Mouse (Mus musculus): ENCODE measurements around the gene Ano4. TPM values are rescaled to one million over a fixed set of nuclear protein-coding genes. Genes with fewer than 3 reads are reported as not detected.
A peak's percentile ranks its signal among the peaks of the same experiment; 100 is the strongest.

The Ano4 gene
- polyA plus RNA-seq (2016; fragmentation: Nextera tagmentation; extraction: Ambion mirVana), result 3.0 and 5.1 TPM in 2 replicates

GRCm38 (mm10) chr10:89344491-89345195, at the start of gene Ano4:
Ano4 (minus strand) TSS chr10:89344762.
- H3K4me1 ChIP-seq, result peaks cover 25% of the 10 kb centered on the region
- H3K27ac ChIP-seq, result peak within 1 kb of the TSS; percentile 94
- no peaks in the 10 kb centered on the region for H3K36me3 ChIP-seq
- H3K27me3 ChIP-seq (ENCODE audit: insufficient read depth, poor library complexity, severe bottlenecking), result peaks cover 20% of the 10 kb centered on the region
- WGBS, result under 1% methylated on average over 70 of the region's 70 CpGs
- peak within 1 kb of the TSS; percentile 78 for H3K4me3 ChIP-seq
- DNase-seq (ENCODE audit: low spot score), result no peak
- H3K9me3 ChIP-seq, result no peaks in the 10 kb centered on the region

GRCm38 (mm10) chr10:89392687-89393086, 48.1 kb upstream of the Ano4 start:
- 57% methylated on average over 4 of the region's 4 CpGs for WGBS
- DNase-seq (ENCODE audit: low spot score), result no peak
- no peaks in the 10 kb centered on the region for H3K9me3 ChIP-seq
- H3K4me1 ChIP-seq, result peaks cover 12% of the 10 kb centered on the region; the same call in 1 of the 2 replicates
- H3K36me3 ChIP-seq, result no peaks in the 10 kb centered on the region
- no peak overlapping the region for H3K4me3 ChIP-seq
- H3K27ac ChIP-seq, result no peak overlapping the region
- H3K27me3 ChIP-seq (ENCODE audit: insufficient read depth, poor library complexity, severe bottlenecking), result no peaks in the 10 kb centered on the region

GRCm38 (mm10) chr10:89391571-89392163, 47.1 kb upstream of the Ano4 start:
- Histone ChIP-seq H3K4me3 (no peak overlapping the region), H3K27ac (no peak overlapping the region), H3K9me3 (no peaks in the 10 kb centered on the region), H3K27me3 (ENCODE audit: insufficient read depth, poor library complexity, severe bottlenecking) (no peaks in the 10 kb centered on the region), H3K36me3 (no peaks in the 10 kb centered on the region), H3K4me1 (peaks cover 12% of the 10 kb centered on the region; the same call in 1 of the 2 replicates)
- 84% methylated on average over 4 of the region's 4 CpGs for WGBS
- DNase-seq (ENCODE audit: low spot score), result no peak

GRCm38 (mm10) chr10:89386461-89386860, 41.9 kb upstream of the Ano4 start:
- Histone ChIP-seq H3K36me3 (no peaks in the 10 kb centered on the region), H3K27me3 (ENCODE audit: insufficient read depth, poor library complexity, severe bottlenecking) (no peaks in the 10 kb centered on the region), H3K9me3 (no peaks in the 10 kb centered on the region), H3K4me1 (no peaks in the 10 kb centered on the region), H3K4me3 (no peak overlapping the region), H3K27ac (no peak overlapping the region)
- no peak for DNase-seq (ENCODE audit: low spot score)
- WGBS, result 78% methylated on average over 3 of the region's 3 CpGs

GRCm38 (mm10) chr10:89383462-89383861, 38.9 kb upstream of the Ano4 start:
- no peak overlapping the region for H3K4me3 ChIP-seq
- H3K9me3 ChIP-seq, result no peaks in the 10 kb centered on the region
- H3K36me3 ChIP-seq, result no peaks in the 10 kb centered on the region
- no peak overlapping the region for H3K27ac ChIP-seq
- H3K27me3 ChIP-seq (ENCODE audit: insufficient read depth, poor library complexity, severe bottlenecking), result no peaks in the 10 kb centered on the region
- 4% methylated on average over 5 of the region's 5 CpGs for WGBS
- peak; percentile 90 for DNase-seq (ENCODE audit: low spot score)
- no peaks in the 10 kb centered on the region for H3K4me1 ChIP-seq

- no peaks in the 10 kb centered on the region for H3K4me1 ChIP-seq
- no peaks in the 10 kb centered on the region for H3K27me3 ChIP-seq (ENCODE audit: insufficient read depth, poor library complexity, severe bottlenecking)
- H3K9me3 ChIP-seq, result no peaks in the 10 kb centered on the region
- no peak overlapping the region for H3K27ac ChIP-seq
- 63% methylated on average over 4 of the region's 4 CpGs for WGBS
- no peak overlapping the region for H3K4me3 ChIP-seq
- DNase-seq (ENCODE audit: low spot score), result no peak
- no peaks in the 10 kb centered on the region for H3K36me3 ChIP-seq
Observed at GRCm38 (mm10) chr10:89377750-89378149, 33.2 kb upstream of the Ano4 start.

- Histone ChIP-seq H3K27ac (peak overlapping the region; percentile 36; the same call in 1 of the 2 replicates), H3K27me3 (ENCODE audit: insufficient read depth, poor library complexity, severe bottlenecking) (no peaks in the 10 kb centered on the region), H3K4me3 (no peak overlapping the region), H3K4me1 (no peaks in the 10 kb centered on the region; the same call in 1 of the 2 replicates), H3K9me3 (no peaks in the 10 kb centered on the region), H3K36me3 (no peaks in the 10 kb centered on the region)
- 24% methylated on average over 1 of the region's 1 CpGs for WGBS
- no peak for DNase-seq (ENCODE audit: low spot score)
Observed at GRCm38 (mm10) chr10:89370051-89370450, 25.5 kb upstream of the Ano4 start.

- H3K9me3 ChIP-seq, result no peaks in the 10 kb centered on the region
- WGBS, result 74% methylated on average over 3 of the region's 3 CpGs
- no peak for DNase-seq (ENCODE audit: low spot score)
- H3K27ac ChIP-seq, result no peak overlapping the region
- no peaks in the 10 kb centered on the region for H3K36me3 ChIP-seq
- no peaks in the 10 kb centered on the region for H3K4me1 ChIP-seq
- no peak overlapping the region for H3K4me3 ChIP-seq
- no peaks in the 10 kb centered on the region for H3K27me3 ChIP-seq (ENCODE audit: insufficient read depth, poor library complexity, severe bottlenecking)
Observed at GRCm38 (mm10) chr10:89358933-89359332, 14.4 kb upstream of the Ano4 start.

GRCm38 (mm10) chr10:89354639-89355038, 10.1 kb upstream of the Ano4 start:
- 86% methylated on average over 2 of the region's 2 CpGs for WGBS
- H3K9me3 ChIP-seq, result no peaks in the 10 kb centered on the region
- H3K36me3 ChIP-seq, result no peaks in the 10 kb centered on the region
- H3K4me1 ChIP-seq, result no peaks in the 10 kb centered on the region
- H3K27me3 ChIP-seq (ENCODE audit: insufficient read depth, poor library complexity, severe bottlenecking), result no peaks in the 10 kb centered on the region
- no peak for DNase-seq (ENCODE audit: low spot score)
- H3K4me3 ChIP-seq, result no peak overlapping the region
- no peak overlapping the region for H3K27ac ChIP-seq

- H3K9me3 ChIP-seq, result no peaks in the 10 kb centered on the region
- H3K27me3 ChIP-seq (ENCODE audit: insufficient read depth, poor library complexity, severe bottlenecking), result peaks cover 3% of the 10 kb centered on the region; the same call in 1 of the 2 replicates
- no peak for DNase-seq (ENCODE audit: low spot score)
- 74% methylated on average over 11 of the region's 11 CpGs for WGBS
- no peak overlapping the region for H3K4me3 ChIP-seq
- H3K27ac ChIP-seq, result no peak overlapping the region
- H3K36me3 ChIP-seq, result no peaks in the 10 kb centered on the region
- no peaks in the 10 kb centered on the region for H3K4me1 ChIP-seq
Observed at GRCm38 (mm10) chr10:89351416-89351815, 6.9 kb upstream of the Ano4 start.

- Histone ChIP-seq H3K27ac (no peak overlapping the region), H3K4me3 (peak overlapping the region; percentile 78; the same call in 1 of the 2 replicates), H3K4me1 (peaks cover 25% of the 10 kb centered on the region), H3K36me3 (no peaks in the 10 kb centered on the region), H3K9me3 (no peaks in the 10 kb centered on the region), H3K27me3 (ENCODE audit: insufficient read depth, poor library complexity, severe bottlenecking) (peaks cover 20% of the 10 kb centered on the region)
- no peak for DNase-seq (ENCODE audit: low spot score)
- WGBS, result 68% methylated on average over 6 of the region's 6 CpGs
Observed at GRCm38 (mm10) chr10:89345606-89346005, 1.0 kb upstream of the Ano4 start.

- H3K27me3 ChIP-seq (ENCODE audit: insufficient read depth, poor library complexity, severe bottlenecking), result peaks cover 20% of the 10 kb centered on the region
Observed at GRCm38 (mm10) chr10:89345196-89345533, 603 bp upstream of the Ano4 start.

GRCm38 (mm10) chr10:89344132-89344490, 451 bp downstream of the Ano4 start:
- peaks cover 20% of the 10 kb centered on the region for H3K27me3 ChIP-seq (ENCODE audit: insufficient read depth, poor library complexity, severe bottlenecking)
- 4% methylated on average over 4 of the region's 4 CpGs for WGBS
- H3K9me3 ChIP-seq, result no peaks in the 10 kb centered on the region
- peaks cover 25% of the 10 kb centered on the region for H3K4me1 ChIP-seq
- H3K36me3 ChIP-seq, result no peaks in the 10 kb centered on the region
- DNase-seq (ENCODE audit: low spot score), result no peak
- H3K4me3 ChIP-seq, result peak overlapping the region; percentile 78
- H3K27ac ChIP-seq, result peak overlapping the region; percentile 94

More at GRCm38 (mm10) chr10:89345196-89345533, 603 bp upstream of the Ano4 start:
- DNase-seq (ENCODE audit: low spot score), result no peak
- Histone ChIP-seq H3K4me3 (peak overlapping the region; percentile 78), H3K4me1 (peaks cover 25% of the 10 kb centered on the region), H3K27ac (peak overlapping the region; percentile 94), H3K36me3 (no peaks in the 10 kb centered on the region), H3K9me3 (no peaks in the 10 kb centered on the region)
- WGBS, result 33% methylated on average over 4 of the region's 4 CpGs

All from heart, embryonic 10.5 days (tissue).